Mouse (Mus musculus) limb, embryonic 14.5 days (tissue): ENCODE data around the gene Thumpd3. TPM values are rescaled to one million over a fixed set of nuclear protein-coding genes. Genes with fewer than 3 reads are reported as not detected.

ENCODE experiments used
- ATAC-seq: fragments of 200-750 bp; cut with Nextera tagmentation; 2 replicates; pipeline ENCODE4 v1.8.0; 2017; ENCODE audit warnings: low read depth, moderate number of reproducible peaks, moderate TSS enrichment; ENCODE audit not compliant: low FRiP score
- DNase-seq: peaks from one replicate; pipeline ENCODE4 v3.0.0-alpha.2; 2015; ENCODE audit warnings: low spot score
- H3K27ac ChIP-seq: fragments of 300-500 bp; sonication (generic); replicated peaks from 2 replicates; pipeline ENCODE4 v1.5.1; 2014; ENCODE audit warnings: low read depth, mild to moderate bottlenecking, low read length, moderate library complexity, mixed read lengths
- H3K27me3 ChIP-seq: fragments of 300-500 bp; sonication (generic); 2 replicates; pipeline ENCODE4 v1.6.1; 2014; ENCODE audit warnings: low read length, mixed read lengths; ENCODE audit not compliant: control insufficient read depth, insufficient read depth
- H3K36me3 ChIP-seq: fragments of 300-500 bp; sonication (generic); 2 replicates; pipeline ENCODE4 v1.6.1; 2014; ENCODE audit warnings: mild to moderate bottlenecking, low read length, moderate library complexity, mixed read lengths; ENCODE audit not compliant: control insufficient read depth, insufficient read depth
- H3K4me1 ChIP-seq: fragments of 300-500 bp; sonication (generic); 2 replicates; pipeline ENCODE4 v1.6.1; 2014; ENCODE audit warnings: antibody characterized with exemption, low read length, mixed read lengths; ENCODE audit not compliant: control insufficient read depth, insufficient read depth
- H3K4me2 ChIP-seq: fragments of 300-500 bp; sonication (generic); replicated peaks from 2 replicates; pipeline ENCODE4 v1.6.1; 2014; ENCODE audit warnings: low read depth, mild to moderate bottlenecking, low read length, moderate library complexity; ENCODE audit not compliant: severe bottlenecking
- H3K4me3 ChIP-seq: fragments of 300-500 bp; sonication (generic); replicated peaks from 2 replicates; pipeline ENCODE4 v1.5.1; 2014; ENCODE audit warnings: low read length
- H3K9ac ChIP-seq: fragments of 300-500 bp; sonication (generic); 2 replicates; pipeline ENCODE4 v1.6.1; 2014; ENCODE audit warnings: mild to moderate bottlenecking, low read depth, low read length, moderate library complexity; ENCODE audit not compliant: severe bottlenecking
- H3K9me3 ChIP-seq: fragments of 300-500 bp; sonication (generic); 2 replicates; pipeline ENCODE4 v1.6.1; 2016; ENCODE audit warnings: low read length; ENCODE audit not compliant: control insufficient read depth
- POLR2A ChIP-seq: fragments of 200-500 bp; IDR thresholded peaks from 2 replicates; pipeline ENCODE4 v1.8.0; 2012; ENCODE audit warnings: inconsistent platforms, mild to moderate bottlenecking, moderate library complexity, borderline replicate concordance; ENCODE audit not compliant: insufficient read depth, insufficient read length; ENCODE audit errors: extremely low read depth
- WGBS: fragments of 180-500 bp; shearing (Covaris S2); extraction: QIAGEN DNeasy Blood & Tissue Kit; methylation state at CpG from one replicate; pipeline ENCODE4 v1.1.7; 2014; 5-methylcytosine and 5-hydroxymethylcytosine counted together
- polyA plus RNA-seq, 2 experiments: library from polyadenylated mRNA; depleted of rRNA in 1 of 2; stranded (reverse) in 1 of 2; unstranded in 1 of 2; fragments of >200 nt; fragmentation: Nextera tagmentation in 1 of 2; extraction: Ambion mirVana in 1 of 2; gene quantifications; 2 replicates each; pipeline versions ENCODE4 v1.2.1 to v1.2.3; 2012 to 2014

Gene Thumpd3
- polyA plus RNA-seq, 2 experiments: 25.1 to 36.7 TPM

- WGBS: 0% methylated on average over 3 of the region's 3 CpGs
- Histone ChIP-seq H3K9ac (peak overlapping the region; percentile 53), H3K4me2 (peak overlapping the region; percentile 74), H3K27ac (no peak overlapping the region; the same call in 1 of the 2 replicates), H3K4me1 (peaks cover 25% of the 10 kb centered on the region), H3K27me3 (no peaks in the 10 kb centered on the region), H3K36me3 (peaks cover 3% of the 10 kb centered on the region; the same call in 1 of the 2 replicates), H3K9me3 (no peaks in the 10 kb centered on the region), H3K4me3 (peak overlapping the region; percentile 92)
- TF ChIP-seq POLR2A: no peak
- ATAC-seq (no peak), DNase-seq (peak; percentile 69)
Observed at GRCm38 (mm10) chr6:113079492-113079891, 33.5 kb downstream of the Thumpd3 start.

GRCm38 (mm10) chr6:113082229-113082628 lies 36.2 kb downstream of the Thumpd3 start:
- Histone ChIP-seq H3K27ac (no peak overlapping the region), H3K9ac (no peak overlapping the region), H3K27me3 (no peaks in the 10 kb centered on the region), H3K4me1 (peaks cover 16% of the 10 kb centered on the region), H3K4me3 (no peak overlapping the region), H3K4me2 (no peak overlapping the region), H3K36me3 (peaks cover 3% of the 10 kb centered on the region; the same call in 1 of the 2 replicates), H3K9me3 (no peaks in the 10 kb centered on the region)
- 34% methylated on average over 6 of the region's 6 CpGs for WGBS
- no peak for TF ChIP-seq POLR2A
- DNase-seq (no peak), ATAC-seq (no peak)

GRCm38 (mm10) chr6:113084590-113084989 lies 38.6 kb downstream of the Thumpd3 start:
- ATAC-seq: no peak
- TF ChIP-seq POLR2A: no peak
- H3K27me3 ChIP-seq: no peaks in the 10 kb centered on the region
- peaks cover 3% of the 10 kb centered on the region; the same call in 1 of the 2 replicates for H3K36me3 ChIP-seq
- no peak overlapping the region for H3K4me2 ChIP-seq
- no peaks in the 10 kb centered on the region for H3K9me3 ChIP-seq
- H3K9ac ChIP-seq: no peak overlapping the region
- no peak for DNase-seq
- no peak overlapping the region for H3K4me3 ChIP-seq
- WGBS: 65% methylated on average over 4 of the region's 4 CpGs
- H3K27ac ChIP-seq: no peak overlapping the region
- peaks cover 12% of the 10 kb centered on the region for H3K4me1 ChIP-seq

- no peak overlapping the region for H3K4me3 ChIP-seq
- TF ChIP-seq POLR2A: no peak
- no peaks in the 10 kb centered on the region for H3K36me3 ChIP-seq
- no peak for DNase-seq
- ATAC-seq: no peak
- H3K9ac ChIP-seq: no peak overlapping the region
- H3K9me3 ChIP-seq: no peaks in the 10 kb centered on the region
- no peaks in the 10 kb centered on the region for H3K4me1 ChIP-seq
- 85% methylated on average over 3 of the region's 3 CpGs for WGBS
- no peak overlapping the region for H3K27ac ChIP-seq
- no peaks in the 10 kb centered on the region for H3K27me3 ChIP-seq
- H3K4me2 ChIP-seq: no peak overlapping the region
Observed at GRCm38 (mm10) chr6:113093206-113093605, 47.2 kb downstream of the Thumpd3 start.

GRCm38 (mm10) chr6:113095547-113095946 lies 49.5 kb downstream of the Thumpd3 start:
- DNase-seq (no peak), ATAC-seq (no peak)
- TF ChIP-seq POLR2A: no peak
- Histone ChIP-seq H3K4me3 (no peak overlapping the region), H3K9me3 (no peaks in the 10 kb centered on the region), H3K4me2 (no peak overlapping the region), H3K9ac (no peak overlapping the region), H3K4me1 (peaks cover 9% of the 10 kb centered on the region; the same call in 1 of the 2 replicates), H3K27ac (no peak overlapping the region), H3K27me3 (no peaks in the 10 kb centered on the region), H3K36me3 (no peaks in the 10 kb centered on the region)
- WGBS: 100% methylated on average over 1 of the region's 1 CpGs

GRCm38 (mm10) chr6:113097662-113098061 lies 51.6 kb downstream of the Thumpd3 start:
- DNase-seq (no peak), ATAC-seq (no peak)
- WGBS: 85% methylated on average over 5 of the region's 5 CpGs
- no peak overlapping the region for H3K4me2 ChIP-seq
- H3K27ac ChIP-seq: no peak overlapping the region
- H3K36me3 ChIP-seq: peaks cover 2% of the 10 kb centered on the region; the same call in 1 of the 2 replicates
- H3K27me3 ChIP-seq: no peaks in the 10 kb centered on the region
- H3K4me1 ChIP-seq: peaks cover 11% of the 10 kb centered on the region; the same call in 1 of the 2 replicates
- H3K4me3 ChIP-seq: no peak overlapping the region
- H3K9ac ChIP-seq: no peak overlapping the region
- no peak for TF ChIP-seq POLR2A
- no peaks in the 10 kb centered on the region for H3K9me3 ChIP-seq
